Mouse (Mus musculus) adrenal gland, postnatal 10 days (tissue): Measurements from ENCODE around the gene Ubap1. TPM values are rescaled to one million over a fixed set of nuclear protein-coding genes. Genes with fewer than 3 reads are reported as not detected.

Source experiments
- DNase-seq: peaks from one replicate; pipeline ENCODE4 v3.0.0; 2021; ENCODE audit warnings: mixed read lengths
- total RNA-seq, 2 experiments: library from RNA; stranded (reverse); gene quantifications; 2 replicates each; pipeline ENCODE4 v1.2.3; 2021

Gene Ubap1
- total RNA-seq, 2 experiments from 2014 or later, result 40.7 to 50.5 TPM

DNA sequence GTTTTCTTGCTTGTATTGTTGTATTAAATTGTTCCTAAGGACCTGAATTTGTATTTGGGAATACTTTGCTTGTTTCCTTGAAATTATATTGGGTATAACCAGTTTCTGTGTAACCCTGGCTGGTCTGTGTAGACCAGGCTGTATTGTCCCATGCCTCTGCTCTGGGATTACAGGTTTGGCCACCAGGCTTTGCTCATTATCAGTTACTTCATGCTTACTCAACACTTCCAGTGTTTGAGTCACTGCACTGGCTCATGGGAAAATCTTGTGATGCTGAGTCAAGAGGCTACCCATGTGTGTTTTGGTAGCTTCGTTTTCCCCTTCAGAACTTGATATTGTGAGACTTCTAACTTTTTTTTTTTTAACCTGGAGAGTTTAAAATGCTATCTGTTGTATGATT, 4.5 kb downstream of the Ubap1 start:
- DNase-seq, result no peak

DNA sequence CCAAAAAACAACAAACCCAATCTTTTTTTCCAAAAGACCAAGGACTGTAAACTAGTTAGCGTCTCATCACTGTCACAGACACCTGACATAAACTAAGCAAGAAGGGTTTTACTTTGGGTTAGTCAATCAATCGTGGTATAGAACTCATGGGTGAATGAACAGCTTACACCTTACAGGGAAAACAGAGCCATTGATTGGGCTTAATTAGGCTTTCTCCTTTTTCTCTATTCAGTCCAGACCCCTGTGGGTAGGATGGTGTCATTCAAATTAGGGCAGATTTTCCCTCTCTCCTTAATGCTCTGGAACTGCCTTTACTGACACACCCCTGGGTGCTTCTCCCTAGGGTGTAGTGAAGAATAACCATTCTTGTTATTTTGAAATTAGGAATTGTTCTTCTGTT, 8.4 kb downstream of the Ubap1 start:
- DNase-seq, result no peak

DNA sequence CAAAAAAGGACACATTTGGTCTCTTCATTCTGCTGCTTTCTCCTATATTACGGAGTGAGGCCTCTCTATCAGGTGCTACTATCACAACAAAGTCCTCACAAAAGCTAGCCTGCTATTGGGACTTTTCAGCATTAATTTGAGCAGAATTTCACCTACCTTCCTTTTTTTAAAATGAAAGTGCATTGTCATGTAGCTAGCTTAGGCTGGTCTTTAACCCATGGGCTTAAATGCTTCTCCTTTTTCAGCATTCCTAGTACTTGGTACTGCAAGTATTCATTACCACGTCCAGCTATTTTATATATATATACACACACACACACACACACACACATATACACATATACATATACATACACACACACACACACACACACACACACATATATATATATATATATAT, 9.9 kb downstream of the Ubap1 start:
- no peak for DNase-seq

DNA sequence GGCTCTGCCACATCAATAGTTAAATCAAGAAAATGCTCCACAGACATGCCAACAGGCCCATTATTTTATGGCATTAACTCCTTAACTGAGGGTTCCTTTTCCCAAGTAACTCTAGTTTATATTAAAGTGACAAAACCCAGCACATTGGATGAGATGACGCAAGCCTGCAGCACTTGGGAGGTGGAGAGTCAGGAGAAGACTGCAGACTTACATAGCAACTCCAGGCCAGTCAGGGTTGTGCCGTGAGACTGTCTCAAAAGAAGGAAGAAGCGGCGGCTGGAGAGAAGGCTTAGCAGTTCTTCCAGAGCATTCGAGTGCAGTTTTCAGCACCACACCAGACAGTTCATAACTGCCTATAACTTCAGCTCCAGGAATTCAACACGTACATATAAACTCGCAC, 10.6 kb downstream of the Ubap1 start:
- DNase-seq, result no peak

DNA sequence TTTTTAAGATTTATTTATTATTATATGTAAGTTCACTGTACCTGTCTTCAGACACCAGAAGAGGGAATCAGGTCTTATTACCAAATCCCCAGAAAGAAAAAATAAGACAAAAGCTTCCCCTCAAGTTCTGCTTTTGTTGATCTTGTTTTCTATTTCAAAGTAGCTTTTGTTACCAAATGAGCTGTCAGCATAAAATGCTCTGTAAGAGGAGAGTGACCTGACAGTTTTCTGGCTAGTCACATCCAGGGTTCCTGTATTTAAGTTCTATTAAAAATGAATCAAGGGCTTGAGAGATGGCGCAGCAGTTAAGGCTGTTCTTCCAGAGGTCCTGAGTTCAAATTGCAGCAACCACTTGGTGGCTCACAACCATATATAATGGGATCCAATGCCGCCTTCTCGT, 12.3 kb downstream of the Ubap1 start:
- no peak for DNase-seq

DNA sequence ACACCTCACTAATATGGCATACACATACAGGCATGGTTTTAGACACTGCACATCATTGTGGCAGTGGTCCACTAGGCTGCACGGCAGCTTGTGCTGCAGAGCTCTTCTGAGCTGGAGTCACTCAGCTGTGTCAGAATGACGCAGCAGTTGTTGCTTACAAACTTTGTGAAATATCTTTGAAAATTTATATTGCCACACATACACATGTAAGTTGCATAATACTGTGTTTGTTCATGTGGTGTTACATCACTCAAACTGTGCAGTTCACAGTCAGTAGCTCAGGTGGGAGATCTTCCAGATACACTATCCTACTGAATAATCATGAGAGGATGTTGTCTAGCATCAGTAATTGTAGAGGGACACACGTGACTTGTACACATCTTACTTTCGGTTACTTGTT, 19.4 kb downstream of the Ubap1 start:
- DNase-seq, result no peak

DNA sequence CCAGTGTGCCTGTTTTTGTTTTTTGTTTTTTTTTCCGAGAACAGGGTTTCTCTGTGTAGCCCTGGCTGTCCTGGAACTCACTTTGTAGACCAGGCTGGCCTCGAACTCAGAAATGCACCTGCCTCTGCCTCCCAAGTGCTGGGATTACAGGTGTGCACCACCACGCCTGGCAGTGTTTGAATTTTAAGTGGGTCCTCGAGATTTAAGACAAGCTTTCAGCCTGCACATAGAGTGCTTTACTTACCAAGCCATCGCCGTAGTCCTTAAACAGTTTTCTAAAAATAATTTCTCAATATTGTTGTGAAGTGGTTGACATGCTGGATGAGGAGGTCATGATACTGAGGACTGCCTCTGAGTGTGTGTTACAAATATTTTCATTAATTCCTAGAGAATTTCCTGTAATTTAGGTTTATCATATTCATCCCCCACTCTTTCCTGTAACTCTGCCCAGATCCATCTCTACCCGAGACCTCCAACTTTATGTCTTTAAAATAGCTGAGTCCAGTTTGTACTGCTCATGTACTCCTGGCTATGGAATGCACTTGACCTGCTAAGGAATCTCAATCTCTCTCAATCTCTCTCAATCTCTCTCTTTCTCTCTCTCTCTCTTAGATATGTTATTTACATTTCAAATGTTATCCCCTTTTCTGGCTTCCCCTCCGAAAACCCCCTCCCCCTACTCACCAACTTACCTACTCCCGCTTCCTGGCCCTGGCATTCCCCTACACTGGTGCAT, 21.1 kb downstream of the Ubap1 start:
- no peak for DNase-seq

DNA sequence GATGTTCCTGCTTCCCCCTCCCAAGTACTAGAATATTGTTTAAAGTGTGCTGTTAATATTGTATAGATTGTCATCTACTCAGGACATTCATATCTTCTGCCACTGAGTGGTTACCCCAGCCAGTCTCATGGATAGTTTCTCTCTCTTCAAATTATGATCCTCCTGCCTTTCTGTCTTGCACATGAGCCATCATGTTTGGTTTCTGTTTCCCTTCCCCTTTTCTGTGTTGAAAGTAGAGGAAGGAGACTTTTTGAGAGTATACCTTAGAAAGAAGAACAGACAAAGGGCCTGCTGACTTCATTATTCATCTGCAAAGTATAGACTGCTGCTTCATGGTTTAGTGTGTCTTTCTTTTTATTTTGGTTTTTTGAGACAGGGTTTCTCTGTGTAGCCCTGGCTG, 28.8 kb downstream of the Ubap1 start:
- no peak for DNase-seq

DNA sequence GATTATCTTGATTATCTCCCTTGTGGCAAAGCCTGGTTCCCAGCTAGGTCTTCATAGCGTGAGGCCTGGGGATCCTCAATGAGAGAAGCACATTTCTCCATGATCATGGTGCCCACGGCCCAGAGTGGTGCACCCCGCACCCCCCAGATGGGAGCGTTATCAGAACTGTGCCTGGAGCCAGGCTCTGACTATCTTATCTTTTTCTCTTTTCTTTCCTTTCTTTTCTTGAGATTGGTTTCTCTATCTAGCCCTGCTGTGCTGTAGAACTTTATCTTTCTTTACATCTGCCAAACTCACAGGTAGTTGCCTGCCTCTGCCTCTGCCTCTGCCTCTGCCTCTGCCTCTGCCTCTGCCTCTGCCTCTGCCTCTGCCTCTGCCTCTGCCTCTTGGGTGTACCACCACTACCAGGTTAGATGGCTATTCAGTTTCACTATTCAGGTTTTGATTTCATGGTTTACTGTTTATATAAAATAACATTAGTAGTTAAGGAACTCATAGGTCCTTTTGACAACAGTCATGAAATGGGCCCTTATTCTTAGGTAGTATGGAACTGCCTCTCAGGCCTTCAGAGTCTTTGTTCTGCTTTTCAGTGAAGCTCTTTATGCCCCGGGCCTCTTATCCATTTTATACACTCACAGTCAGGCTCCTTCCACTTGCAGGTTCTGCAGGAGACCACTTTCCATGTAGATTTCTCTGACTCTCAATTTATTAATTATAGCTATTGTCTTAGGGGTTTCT, 32.6 kb downstream of the Ubap1 start:
- no peak for DNase-seq

DNA sequence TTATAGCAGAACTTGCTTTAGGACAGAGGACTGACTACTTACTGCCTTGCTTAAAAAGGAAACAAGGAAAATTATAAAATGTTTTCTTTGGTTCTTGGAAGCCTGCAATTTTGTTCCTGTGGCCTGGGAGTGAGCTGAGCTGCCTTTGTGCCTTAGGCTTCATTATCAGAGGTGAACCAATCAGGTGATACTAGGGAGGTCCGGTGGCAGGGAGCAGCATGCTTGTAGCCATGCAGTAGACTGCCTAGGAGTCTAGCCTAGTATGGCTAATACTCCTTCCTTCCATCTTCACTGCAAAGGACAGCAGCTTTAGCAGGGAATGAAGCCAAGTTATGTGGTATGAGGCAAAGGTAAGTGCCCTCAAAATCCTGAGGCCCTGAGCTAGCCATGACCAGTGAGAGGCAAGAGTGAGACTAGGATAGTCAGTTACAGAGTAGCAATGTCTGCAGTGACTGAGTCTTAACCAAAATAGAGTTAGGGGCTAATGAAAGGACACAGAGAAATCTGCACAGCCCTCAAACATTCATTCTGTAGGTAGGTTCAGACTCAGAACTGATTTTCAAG, 37.7 kb downstream of the Ubap1 start:
- DNase-seq, result no peak

DNA sequence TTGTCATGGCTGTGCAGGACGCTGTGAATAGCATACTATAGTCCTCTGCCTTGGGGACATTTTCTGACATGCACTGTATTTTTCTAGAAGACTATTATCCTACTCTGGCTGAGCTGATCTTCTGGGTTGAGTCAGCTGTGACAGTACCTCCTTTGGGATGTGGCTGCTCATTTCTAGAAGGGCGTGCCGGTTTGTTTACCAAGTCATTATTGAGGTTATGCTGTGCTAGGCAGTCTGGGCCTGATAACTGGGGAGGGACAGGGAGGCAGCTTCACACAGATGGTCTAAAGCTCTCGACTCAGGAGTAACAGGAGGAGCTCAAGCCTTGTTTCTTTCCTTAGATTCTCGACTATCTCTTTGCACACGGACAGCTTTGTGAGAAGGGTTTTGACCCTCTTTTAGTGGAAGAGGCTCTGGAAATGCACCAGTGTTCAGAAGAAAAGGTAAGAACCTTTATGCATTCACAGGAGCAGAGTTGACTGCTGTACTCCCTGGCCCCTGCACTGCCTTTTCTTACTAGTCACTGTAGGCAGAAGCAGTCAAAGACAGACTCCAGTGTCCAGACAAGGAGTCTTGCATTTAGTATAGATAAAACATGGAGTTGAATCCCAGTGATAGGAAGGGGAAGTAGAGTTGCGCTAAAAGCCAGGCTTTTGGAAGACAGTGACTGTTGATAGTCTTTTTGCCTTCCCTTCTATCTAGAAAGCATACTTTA, 39.1 kb downstream of the Ubap1 start:
- no peak for DNase-seq

DNA sequence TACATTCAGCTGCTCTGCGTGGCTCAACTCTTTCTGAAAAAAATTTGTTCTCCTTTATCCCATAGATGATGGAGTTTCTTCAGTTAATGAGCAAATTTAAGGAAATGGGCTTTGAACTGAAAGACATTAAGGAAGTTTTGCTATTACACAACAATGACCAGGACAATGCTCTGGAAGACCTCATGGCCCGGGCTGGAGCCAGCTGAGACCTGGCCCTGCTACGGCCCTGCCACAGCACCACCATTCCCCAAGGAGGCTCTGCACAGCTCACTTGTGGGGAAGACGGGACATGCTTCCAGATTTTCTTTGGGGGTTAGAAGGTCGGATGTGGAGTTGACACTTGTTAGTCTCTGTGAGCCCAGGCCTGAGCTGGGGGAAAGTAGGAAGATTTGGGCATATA, 39.8 kb downstream of the Ubap1 start:
- no peak for DNase-seq

DNA sequence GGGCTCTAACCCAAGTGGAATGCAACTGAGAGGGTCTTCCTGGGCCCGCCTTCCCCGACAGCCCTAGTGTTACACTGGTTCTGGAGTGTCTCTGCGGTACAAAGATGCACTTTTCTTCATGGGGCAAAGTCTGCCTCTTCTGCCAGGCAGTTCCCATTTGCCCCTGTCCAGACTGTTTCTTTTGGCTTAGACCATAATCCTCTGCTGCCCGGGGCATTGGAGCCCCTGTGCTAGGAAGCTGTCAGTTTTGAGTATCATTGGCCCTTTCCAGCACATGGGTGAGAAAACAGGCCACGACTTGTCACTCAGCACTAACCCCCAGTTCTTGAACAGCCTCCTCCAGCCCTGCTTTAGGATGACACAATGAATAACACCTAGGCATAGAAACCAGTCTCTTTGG, 40.4 kb downstream of the Ubap1 start:
- DNase-seq, result no peak

DNA sequence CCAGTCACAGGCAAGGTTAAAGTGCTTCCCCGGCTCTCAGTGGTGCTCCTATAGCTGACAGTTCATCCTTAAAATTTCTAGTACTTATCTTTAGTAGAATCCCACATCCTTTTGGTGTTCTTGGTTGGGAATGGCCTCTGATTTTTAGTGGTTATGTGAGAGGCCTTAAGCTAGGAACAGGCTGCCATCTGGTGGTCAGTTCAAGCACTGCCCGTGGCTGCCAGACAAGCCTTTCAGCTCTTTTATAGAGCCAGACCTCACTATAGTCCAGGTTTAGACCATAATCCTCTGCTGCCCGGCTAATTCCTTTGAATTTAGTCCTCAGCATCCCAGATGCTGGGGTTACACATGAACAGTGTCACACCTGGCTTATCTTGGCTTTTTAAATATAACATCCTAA, 41.3 kb downstream of the Ubap1 start:
- peak; percentile 90 for DNase-seq

DNA sequence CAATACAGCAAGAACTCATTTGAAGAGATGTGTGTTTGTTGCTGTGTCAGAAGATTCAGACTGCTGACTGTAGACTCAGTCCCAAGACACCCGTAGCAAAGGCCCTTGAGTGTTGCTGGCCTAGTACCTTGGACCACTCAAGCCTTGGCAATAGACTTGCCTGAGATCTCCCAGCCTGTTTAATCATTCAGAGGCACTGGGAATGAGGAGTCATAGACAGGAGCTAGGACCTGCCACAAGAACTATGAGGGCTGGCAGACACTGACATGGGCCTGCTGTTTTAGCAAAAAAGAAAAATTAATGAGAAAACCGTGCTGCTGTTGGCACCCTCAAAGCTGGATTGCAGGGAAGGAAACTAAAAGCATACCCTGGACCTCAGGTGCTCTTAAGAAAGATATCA, 42.2 kb downstream of the Ubap1 start:
- no peak for DNase-seq

DNA sequence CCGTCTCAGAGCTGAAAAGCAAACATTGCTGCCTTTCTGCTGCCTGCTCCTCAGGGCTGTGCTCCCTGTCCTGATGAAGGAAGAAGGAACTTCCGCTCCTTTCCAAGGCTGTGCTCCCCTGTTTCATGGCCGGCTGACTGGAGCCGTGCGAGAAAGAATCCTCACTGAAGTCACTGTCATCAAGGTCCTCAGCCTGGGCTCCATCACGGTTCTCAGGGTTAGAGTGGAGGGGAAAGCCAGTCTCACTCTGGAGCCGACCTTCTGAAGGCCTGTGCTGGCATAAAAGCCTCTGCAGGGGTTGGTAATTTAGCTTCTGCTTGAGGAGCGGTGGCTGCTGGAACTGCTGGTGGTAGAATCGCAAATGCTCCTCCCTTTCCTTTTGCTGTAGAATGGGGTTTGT, 45.9 kb downstream of the Ubap1 start:
- DNase-seq, result peak; percentile 44

DNA sequence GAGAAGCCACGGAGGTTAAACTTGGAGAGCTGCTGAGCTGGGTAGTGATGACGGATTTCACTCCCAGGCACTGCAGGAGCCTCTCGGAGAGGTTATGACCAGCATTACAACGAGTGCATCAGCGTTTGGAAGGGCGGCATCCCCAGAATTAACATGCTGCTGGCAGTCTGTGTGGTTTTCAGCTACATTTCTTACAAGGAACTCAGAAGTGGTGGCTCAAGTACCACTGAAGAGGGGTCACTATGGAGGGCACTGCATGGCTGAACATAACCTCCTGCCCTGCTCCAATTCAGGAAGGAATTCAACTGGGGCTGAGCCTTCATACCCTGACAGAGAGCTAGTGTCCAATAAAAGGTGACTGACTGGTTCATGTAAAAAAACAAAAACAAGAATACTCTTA, 49.6 kb downstream of the Ubap1 start:
- no peak for DNase-seq

DNA sequence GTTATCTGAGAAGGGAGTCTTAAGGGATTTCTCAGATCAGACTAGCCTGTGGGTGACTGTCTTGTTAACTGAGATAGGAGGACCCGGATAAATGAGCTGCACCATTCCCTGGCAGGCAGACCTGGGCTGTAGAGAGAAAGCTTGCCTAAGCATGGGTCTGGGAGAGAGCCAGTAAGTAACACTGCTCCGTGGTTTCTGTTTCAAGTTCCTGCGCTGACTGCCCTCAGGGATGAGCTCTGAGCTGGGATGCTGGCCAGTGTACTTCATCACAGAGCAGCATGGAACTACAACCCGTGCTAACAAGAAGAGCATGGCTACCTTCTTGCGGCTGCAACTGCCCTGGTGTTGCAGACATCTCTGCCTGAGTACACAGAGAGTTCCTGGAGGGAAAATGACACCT, 51.1 kb downstream of the Ubap1 start:
- peak; percentile 45 for DNase-seq

DNA sequence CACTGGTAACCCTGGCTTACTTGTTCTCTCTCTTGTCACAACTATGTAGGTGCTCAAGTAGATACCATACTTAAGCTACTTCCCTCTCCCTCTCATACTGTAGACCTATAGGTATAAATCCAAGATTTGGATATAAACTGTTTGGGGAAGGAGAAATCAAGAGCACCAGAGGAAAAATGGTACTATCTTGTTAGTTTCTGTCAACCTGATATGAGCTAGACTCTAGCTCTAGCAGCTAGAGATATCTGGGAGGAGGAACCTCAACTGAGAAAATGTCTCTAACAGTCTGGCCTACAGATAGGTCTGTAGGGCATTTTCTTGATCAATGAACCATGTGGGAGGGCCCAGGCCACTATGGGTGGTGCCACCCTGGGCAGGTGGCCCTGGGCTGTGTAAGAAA, 52.4 kb downstream of the Ubap1 start:
- no peak for DNase-seq

DNA sequence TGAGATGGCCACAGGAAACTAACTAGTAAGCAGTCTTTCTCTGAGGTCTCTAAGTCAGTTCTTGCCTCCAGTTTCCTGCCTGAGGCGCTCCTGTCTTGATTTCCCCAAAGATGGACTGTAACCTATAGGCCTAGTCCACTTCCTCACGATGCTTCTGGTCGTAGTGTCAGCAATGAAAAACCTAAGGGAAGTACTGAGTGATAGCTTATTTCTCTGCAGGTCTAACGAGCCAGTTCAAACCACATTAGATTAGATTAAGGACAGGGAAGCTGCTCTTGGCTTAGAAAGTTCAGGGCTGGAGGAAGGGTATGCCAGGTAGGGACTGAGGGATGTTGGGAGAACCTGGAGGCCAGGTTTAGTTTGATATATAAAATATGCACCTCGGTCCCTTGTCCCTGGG, 52.8 kb downstream of the Ubap1 start:
- DNase-seq, result no peak

DNA sequence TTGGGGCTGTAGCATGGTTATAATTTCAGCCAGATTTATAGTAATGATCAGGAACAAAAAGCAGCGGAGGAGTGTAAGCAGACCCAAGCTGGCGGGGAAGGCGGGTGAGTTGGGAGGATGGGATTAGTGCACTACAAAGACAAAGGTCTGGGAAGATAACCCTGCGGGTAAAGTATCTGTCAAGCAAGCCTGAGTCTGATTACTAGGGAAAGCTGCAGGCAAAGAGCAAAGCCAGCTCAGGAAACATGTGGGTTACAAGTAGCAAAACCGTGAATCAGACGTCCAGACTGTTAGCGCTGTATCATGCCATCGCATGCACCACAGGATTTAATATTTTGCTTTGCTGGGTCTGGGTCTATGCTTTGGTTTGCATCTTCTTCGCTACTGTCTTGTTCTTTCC, 57.8 kb downstream of the Ubap1 start:
- no peak for DNase-seq

DNA sequence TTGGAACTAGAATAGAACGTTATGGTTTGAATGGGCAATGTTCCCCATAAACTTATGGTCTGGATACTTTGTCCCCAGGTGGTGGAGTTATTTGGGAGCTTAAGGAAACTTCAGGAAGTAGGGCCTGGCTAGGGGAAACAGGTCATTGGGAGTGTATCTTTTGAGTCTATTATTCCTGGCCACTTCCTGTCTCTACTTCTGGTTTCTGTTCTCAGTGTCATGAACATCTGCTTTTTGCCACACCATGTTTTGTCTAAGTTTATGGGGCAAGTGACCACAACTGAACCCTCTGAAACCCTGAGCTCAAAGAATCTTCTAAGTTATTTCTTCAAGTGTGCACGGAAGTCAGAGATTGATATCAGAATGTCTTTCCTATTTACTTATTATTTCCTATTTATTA, 58.6 kb downstream of the Ubap1 start:
- no peak for DNase-seq

DNA sequence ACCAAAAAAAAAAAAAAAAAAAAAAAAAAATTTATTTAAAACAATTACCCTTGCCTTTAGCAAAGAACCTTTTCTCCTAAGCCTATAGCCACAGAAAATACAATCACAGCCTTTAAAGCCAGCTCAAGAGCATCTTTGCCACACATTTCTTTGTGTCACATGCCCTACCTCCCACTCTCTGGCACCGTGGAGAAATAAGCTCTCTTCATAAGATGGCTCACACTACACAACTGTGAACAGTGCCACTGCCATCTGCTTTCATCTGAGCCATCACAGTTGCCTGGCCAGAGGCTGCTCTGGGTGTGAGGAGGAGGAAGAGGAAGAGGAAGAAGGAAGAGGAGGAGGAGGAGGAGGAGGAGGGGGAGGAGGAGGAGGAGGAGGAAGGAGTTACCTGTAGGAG, 60.5 kb downstream of the Ubap1 start:
- no peak for DNase-seq
